Mouse (Mus musculus): Measurements from ENCODE around the gene Rab1a.
"Not testable (repeated sequence)": the region's sequence is repeated elsewhere in the genome, so short reads cannot be mapped to it uniquely, and the experiment has no call there.

Gene Rab1a

DNA sequence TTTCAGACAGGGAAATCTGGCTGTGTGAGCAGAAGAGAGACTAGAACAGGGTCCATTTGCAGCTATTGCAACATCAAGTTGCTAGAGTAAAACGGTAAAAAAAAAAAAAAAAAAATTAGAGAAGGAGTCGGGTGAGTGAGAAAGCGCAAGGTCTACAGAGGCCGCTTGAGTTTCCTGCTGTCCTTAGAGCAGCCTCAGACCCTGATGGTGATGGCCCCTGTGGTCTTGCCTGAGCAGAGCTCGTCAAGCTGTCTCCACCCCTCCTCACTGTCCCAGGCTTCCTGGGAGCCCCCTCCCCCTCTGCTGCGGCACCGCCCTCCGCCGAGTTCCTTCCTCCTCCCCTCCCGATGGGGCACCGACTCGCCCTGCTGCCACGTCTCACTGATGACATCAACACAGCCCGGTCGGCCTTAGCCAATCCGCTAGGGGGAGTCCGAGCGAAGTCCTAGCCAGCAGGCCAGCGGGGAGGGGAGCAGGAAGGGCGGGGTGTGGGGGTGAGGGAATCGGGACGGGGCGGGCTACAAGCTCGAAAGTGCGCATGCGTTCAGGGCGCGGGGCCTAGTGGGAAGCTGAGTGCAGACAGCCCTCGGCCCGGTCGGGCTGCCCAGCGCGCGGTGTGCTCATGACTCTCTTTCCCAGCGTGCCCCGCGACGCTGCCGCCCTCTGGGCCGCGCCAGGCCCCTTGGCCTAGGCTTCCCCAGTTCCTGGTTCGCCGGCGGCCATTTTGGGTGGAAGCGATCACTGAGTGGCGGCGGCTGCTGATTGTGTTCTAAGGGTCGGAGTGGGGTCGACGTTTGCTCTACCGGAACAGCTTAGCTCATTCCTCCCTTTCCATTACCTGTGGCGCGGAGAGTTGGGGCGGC lies at the start of gene Rab1a:
Rab1a (plus strand) TSS at position 720 of the 863 bp plus-strand sequence.
- peak; percentile 99 to 100 for DNase-seq (ENCODE audit: low spot score in 2 of 2)

DNA sequence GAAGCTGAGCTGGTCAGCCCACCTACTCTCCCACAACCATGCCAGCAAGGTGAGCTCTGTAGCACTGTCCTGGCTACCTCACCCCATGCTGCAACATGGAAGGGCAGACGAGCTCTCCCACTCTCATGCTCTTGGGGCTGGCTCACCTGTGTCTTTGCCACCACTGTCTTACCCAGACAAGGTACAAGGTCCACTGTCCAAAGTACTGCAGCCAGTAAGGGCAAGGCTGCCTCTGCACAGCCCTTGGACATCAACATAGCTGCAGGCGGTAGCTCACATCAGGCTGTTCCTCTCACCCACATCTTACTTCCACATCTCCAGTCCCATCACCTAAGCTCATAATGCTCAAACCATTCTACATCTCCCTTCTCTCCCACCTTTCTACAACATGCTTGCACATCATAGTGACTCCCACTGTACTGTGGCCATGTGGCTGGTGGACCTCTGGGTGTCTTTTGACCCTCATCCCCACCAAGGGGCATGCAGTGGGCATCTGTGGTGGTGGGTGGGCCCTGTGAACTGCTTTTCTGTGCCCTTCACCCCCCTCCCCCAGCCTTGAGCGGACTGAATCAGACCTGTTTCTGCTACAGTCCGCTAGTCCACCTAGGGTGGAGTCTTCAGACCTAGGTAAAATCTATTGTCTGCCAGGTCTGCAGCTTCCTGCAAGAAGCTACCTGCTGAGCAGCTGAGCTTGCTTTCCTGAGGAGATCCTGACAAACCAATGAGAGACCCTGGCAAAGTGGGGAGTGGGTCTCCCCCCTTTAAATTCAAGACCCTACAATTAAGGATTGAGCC lies 48.9 kb upstream of the Rab1a start:
- no peak for DNase-seq (ENCODE audit: low spot score in 2 of 2)

DNA sequence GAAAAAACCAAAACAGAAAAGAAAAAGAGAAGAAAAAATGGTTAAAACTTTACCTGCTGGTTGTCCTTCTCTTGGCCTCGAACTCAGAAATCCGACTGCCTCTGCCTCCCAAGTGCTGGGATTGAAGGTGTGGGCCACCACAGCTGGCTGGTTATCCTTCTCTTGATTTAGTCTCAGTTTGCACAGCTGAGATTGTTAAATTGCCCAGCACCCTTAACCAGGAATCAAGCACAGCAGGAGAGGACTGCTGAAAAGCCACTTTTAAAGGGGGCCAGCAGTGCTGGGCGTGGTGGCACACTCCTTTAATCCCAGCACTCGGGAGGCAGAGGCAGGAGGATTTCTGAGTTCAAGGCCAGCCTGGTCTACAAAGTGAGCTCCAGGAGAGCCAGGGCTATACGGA lies 47.7 kb upstream of the Rab1a start:
- DNase-seq (ENCODE audit: low spot score in 2 of 2): not testable (repeated sequence)

DNA sequence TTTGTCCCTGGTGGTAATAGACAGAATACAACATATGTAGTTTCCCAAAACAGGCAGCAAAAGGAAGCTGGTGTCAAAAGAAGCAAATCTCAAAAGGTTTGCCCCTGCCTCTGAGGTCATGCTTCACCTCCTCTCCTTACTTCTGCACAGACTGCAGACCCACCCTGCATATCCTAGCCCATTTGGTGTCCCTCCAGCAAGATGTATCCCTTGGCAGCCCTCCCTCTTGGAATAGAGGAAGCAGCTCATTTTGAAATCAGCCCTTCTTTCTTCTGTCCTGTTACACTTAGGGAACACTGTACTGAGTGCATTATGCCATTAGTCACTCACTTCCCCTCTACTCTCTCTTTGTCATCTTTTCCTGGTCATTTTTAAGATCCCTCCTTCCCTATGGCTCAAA lies 42.4 kb upstream of the Rab1a start:
- DNase-seq (ENCODE audit: low spot score in 2 of 2): no peak

DNA sequence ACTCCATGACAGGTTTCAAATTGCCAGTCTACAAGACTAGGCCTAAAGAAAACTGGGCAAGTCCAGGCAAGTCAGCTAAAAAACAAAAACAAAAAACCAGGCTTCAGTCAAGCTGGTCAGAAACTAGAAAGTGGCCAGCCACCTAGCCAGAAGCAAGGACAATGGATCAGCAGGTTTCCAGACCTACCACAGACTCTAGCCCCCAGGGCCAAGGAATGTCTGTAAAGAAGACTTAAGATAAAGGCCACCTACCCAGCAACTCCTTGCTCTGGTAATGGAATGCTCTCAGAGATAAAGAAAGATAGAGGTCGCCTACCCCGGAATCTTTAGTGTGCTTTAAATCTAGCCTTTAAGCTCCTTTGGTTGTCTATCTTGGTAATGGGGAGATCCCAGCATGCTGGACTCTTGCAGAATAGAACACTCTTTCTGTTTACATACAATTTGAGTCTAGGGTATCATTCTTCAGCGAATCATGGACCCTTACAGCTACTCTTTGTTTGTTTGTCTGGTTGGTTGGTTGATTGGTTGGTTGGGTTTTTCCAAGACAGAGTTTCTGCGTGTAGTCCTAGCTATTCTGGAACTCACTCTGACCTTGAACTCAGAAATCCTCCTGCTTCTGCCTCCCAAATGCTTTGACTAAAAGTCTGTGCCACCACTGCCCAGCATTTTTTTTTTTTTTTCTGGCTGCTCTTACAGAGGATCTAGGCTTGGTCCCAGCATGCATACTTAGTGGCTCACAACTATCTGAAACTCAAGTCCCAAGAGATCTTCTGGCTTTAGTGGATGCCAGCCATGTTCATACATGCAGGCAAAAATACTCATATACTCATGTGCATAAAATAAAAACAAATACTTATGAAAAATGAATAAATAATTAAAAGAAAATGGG lies 36.0 kb upstream of the Rab1a start:
- no peak for DNase-seq (ENCODE audit: low spot score in 2 of 2)

DNA sequence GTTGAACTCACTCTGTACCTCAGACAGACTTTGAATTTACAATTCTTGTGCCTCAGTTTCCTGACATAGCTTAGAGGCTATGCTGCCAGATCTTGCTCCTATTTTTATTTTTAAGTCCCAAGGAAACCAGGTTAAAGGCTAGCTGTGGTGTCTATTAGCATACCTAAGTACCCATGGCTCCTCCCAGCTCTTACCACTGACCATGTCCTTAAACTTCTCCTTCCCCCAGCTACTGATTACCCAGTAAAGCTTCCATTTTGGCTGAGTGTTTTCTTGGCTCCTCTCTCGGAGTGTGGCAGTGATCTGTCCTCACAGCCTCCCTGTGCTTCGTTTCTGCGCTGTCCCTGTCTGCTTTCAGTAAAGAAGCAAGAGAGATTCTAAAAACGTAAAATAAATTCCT lies 35.2 kb upstream of the Rab1a start:
- no peak for DNase-seq (ENCODE audit: low spot score in 2 of 2)

DNA sequence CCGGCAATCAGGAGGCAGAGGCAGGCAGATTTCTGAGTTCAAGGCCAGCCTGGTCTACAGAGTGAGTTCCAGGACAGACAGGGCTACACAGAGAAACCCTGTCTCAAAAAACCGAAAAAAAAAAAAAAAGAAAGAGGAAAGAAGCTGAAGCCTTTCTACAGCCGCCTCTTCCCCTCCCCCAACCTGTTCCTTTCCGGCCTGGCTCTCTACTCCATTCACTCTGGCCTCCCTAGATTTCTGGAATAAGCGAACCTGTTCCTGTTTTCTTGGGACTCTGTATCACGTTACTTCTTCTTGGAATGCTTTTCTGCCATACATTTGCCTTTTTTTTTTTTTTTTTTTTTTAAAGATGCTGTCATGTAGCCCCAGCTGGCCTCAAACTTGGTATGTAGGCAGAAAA lies 34.8 kb upstream of the Rab1a start:
- DNase-seq (ENCODE audit: low spot score in 2 of 2): not testable (repeated sequence)

DNA sequence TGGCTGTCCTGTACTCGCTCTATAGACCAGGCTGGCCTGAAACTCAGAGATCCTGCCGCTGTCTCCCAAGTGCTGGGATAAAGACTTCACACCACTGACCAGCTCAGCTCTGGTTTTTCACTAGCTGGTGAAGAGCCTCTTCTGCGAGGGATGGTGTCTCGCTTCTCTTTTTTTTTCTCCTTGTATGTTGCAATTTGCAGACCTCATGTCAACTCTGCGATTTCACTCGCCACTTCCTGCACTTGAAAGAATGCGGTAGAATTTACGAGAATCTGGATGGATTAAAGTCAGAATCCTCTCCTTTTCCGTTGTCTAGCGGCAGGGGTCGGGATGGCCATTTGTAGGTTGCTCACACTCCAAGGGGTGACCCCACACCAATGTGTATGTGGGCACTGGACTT lies 32.3 kb upstream of the Rab1a start:
- DNase-seq (ENCODE audit: low spot score in 2 of 2): no peak

DNA sequence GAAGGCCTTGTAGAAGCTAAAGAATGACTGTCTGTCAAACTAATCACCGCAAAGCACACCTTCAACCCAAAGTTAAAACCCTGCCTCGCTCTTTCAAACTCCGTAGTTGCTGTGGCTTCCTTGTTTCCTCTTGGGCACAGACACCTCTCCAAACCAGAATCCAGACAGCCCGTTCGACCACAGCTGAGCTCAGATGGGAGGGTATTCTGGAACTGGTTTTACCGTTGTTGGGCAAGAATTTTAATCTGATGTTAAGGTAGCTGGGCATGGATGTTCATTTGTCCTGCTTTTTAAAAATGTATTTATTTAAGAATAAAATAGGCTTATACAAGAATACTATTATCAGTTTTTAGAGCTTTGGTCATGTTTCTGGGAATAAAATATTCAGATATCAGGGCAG lies 14.0 kb upstream of the Rab1a start:
- no peak for DNase-seq (ENCODE audit: low spot score in 2 of 2)

DNA sequence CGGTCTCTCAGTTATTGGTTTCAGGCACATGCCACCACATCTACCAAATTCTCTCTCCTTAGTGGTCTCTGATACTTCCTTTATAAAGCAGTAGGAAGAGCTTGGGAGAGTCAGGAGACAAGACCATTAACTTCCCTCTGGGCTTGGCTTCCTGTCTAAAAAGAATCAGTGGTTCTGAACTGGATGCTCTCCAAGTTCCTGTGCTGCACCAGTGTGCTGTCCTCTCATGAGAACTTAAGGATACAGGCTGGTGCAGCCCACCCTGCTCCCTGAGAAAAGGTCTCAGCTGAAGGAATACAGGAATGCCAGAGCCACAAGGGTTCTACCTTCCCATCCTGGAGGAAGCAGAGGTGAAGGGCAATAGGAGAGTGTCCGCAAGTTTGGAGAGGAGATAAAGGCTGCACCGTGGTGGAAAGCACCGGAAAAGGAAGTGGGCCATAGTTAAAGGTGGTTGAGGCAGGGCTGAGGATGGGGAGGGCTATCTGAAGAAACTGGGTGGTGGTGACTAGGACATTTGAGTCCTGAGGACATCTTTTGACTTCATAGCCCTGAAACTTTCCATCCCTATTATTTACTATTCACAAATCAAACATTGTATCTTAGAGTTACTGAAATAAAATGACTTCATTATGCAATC lies 8.0 kb upstream of the Rab1a start:
- DNase-seq (ENCODE audit: low spot score in 2 of 2): no peak

DNA sequence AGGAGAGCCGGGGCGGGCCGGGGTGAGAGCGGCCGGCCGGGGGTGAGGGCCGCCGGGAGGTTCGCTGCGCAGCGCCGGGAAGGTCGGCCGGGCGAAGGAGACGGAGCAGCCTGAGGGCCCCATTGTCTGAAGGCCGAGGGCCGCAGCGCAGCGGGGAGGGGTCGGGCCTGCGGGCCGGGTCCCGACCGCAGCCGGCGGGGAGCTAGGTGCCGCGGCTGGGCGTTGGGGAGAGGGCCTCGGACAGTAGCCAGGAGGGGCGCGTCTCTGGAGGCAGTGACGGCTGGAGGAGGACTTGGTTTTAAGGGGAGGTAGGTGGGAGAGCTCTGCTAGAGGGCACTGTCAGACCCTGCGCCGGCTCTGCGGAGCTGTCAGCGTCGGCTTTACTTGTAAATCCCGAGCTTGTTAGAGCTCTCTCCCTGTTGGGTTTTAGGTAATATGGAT lies 449 bp downstream of the Rab1a start:
- DNase-seq (ENCODE audit: low spot score in 2 of 2): peak; percentile 30 to 47

DNA sequence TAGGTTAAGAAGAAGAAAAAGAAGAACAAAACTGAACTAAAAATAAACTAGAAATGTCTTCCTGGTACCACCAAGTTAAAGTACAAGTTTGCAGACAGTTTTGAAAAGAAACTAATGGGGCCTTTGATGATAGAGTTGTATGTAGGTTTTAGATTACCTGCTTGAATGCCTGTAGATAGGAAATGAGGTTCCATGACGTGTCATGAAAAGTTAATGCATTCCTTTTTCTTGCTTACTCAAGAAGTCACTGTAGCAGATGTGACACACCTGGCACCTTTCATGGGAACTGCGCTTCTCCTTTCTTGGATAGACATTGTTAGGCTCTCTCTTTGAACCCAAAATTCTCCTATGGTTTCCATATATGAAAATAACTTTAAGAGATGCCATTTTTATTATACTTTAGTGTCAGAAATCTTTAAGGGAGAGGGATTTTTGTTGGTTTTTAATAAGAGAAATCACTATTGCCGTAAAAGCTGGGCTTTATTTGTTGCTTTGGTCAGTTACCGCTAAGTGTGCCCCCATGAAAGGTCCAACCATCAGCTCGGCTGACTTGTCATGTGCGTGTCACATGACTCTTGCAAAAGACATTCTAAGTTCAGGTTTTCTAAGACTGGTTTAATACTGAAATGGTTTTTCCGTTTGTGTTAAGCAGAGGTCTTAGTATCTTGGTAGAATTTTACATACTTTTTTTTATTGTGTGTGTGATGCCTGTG lies 1.2 kb downstream of the Rab1a start:
- no peak for DNase-seq (ENCODE audit: low spot score in 2 of 2)

DNA sequence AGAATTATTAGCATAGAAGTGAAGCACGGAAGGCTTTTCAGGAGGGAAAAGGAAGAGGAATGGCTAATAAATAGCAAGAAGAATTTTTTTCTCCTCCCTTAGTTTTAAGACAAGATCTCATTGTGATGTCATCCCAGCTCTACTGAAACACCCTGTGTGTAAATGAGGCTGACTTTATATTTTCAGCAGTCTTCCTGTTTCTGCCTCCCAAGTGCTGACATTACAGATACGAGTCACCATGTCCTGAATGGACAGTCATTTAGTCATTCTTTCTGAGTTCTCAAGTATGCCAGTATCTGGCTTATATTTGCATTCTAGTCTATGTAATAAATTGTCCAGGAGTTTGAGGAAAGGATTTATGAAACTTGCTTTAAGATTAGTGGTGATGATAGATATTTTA lies 3.1 kb downstream of the Rab1a start:
- DNase-seq (ENCODE audit: low spot score in 2 of 2): no peak

DNA sequence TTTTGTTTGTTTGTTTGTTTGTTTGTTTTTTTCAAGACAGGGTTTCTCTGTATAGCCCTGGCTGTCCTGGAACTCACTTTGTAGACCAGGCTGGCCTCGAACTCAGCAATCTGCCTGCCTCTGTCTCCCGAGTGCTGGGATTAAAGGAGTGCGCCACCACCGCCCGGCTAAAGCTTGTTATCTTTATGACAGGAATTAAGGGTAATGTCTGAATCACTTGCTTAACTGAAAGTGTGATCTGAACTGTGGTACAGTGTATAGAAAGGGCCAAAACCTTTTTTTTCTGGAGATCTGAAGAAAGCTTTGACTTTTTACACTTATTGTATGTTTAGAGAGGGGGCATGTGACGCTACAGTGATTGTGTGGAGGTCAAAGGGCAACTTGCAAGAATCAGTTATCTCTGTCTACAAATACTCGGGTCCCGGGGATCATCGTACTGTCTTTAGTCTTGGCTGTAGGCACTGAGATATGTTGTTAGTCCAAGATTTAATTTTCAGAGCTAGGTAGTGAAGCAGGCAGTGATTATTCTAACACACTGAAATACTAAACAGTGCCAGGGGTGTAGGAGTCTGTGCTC lies 3.7 kb downstream of the Rab1a start:
- no peak for DNase-seq (ENCODE audit: low spot score in 2 of 2)

DNA sequence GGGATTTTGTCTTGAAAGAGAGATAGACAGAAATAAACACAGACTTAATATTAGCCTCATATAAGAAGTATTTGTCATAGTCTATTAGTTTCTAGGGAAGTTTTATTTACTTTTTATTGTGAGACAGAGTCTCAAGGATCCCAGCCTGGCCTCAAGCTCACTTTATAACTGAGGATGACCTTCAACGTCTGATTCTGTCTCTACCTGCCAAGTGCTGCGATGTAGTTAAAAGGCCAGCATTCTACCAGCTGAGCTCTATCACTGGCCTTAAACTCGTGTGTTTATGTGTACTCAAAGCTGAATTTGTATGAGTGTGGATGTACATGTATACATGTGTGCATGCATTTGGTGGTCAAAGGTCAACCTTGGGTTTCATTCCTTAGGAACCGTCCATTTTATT lies 4.3 kb downstream of the Rab1a start:
- DNase-seq (ENCODE audit: low spot score in 2 of 2): no peak

DNA sequence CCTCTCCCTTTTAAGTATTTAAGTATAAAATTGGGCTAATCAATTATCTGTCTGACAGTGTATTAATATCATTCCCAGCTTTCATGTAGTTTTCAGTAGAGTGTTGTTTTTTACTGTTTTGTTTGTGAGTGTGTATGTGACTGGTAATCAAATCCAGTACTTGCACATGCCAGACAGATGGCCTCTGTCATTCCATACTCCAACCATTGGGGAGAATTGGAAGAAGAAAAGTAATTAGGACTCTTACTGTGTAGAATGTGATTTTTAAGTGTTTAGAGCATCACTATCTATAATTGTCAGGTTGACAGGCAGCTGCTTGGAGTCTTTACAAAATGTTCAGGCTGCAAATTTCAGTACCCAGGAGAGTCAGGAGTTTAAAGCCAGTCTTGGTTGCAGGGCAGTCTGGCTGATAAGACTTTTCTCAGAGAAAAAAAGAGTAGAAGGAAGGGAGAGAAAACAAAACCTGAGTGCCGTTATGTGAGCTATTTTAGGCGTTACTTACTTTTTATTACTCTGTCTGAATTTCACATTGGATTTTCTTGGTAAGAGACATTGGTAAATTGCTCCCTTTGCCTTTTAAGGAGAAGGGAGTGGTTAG lies 5.5 kb downstream of the Rab1a start:
- no peak for DNase-seq (ENCODE audit: low spot score in 2 of 2)

DNA sequence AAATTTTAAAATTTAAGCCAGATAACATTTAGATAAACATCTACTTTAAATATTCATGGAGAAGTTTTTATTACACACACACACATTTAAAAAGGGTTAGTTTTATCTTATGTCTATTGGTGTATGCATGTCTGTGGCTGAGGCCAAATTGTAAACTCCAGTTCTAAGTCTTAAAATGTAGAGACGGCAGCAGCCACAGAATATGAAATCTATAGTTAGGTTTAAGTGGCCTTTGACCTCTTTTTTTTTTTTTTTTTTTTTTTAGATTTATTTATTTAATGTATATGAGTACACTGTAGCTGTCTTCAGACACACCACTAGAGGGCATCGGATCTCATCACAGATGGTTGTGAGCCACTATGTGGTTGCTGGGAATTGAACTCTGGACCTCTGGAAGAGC lies 6.4 kb downstream of the Rab1a start:
- no peak for DNase-seq (ENCODE audit: low spot score in 2 of 2)

DNA sequence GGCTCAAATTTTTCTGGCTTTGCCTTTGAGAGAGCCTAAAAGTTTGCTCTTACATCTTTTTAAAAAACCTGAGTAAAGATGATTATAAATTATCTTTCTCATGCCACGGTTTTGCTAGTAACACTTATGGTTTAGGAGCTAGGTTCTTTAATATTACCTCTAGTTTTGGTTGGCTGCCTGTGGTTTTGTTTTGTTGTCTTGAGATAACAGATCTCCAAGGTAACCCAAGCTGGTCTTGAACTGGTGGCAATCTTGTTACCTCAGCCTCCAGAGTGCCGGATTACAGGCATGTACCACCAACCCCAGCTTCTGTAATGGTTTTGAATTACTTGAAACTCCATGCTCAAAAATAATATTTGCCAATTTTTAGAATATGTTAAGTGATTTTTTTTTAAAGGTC lies 10.6 kb downstream of the Rab1a start:
- DNase-seq (ENCODE audit: low spot score in 2 of 2): no peak

DNA sequence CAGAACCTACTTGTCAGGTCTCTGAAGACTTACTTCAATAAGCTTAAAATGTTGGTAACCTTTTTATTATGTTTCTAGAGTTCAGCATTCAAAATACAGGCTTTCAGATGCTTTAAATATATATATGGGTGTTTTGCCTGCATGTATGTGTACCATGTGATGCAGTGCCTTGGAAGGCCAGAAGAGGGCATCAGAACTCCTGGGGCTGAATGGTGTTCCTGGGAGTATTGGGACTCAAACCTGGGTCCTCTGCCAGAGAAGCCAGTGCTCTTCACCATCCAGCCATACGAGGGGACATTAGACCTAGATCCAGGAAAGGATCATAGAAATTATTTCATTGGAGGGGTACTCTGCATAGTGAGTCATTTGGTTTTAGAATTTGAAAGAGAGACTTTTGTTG lies 13.5 kb downstream of the Rab1a start:
- no peak for DNase-seq (ENCODE audit: low spot score in 2 of 2)

DNA sequence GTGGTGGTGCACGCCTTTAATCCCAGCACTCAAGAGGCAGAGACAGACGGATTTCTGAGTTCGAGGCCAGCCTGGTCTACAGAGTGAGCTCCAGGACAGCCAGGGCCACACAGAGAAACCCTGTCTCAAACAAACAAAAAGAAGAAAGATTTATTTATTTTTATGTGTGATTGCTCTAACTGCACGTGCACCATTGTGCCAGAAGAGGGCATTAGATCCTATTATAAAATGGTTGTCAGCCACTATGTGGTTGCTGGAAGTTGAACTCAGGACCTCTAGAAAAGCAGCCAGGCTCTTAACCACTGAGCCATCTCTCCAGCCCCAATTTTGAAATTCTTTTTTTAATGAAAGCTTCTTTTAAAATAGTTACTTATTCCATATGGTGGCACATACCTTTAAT lies 15.2 kb downstream of the Rab1a start:
- no peak for DNase-seq (ENCODE audit: low spot score in 2 of 2)

All from urinary bladder, postnatal 36 days (tissue).